Mouse (Mus musculus): Measurements from ENCODE around the gene Prrt4.
"Not testable (repeated sequence)": the region's sequence is repeated elsewhere in the genome, so short reads cannot be mapped to it uniquely, and the experiment has no call there.

The Prrt4 gene

GRCm38 (mm10) chr6:29178888-29179658 is at the start of gene Prrt4:
Prrt4 (minus strand) TSS chr6:29179584.
- DNase-seq = peak; percentile 50

- not testable (repeated sequence) for DNase-seq
Measured at GRCm38 (mm10) chr6:29217717-29218116, 38.3 kb upstream of the Prrt4 start.

- DNase-seq = peak; percentile 89
Measured at GRCm38 (mm10) chr6:29215881-29216501, 36.6 kb upstream of the Prrt4 start, which contains the start of gene Impdh1. Impdh1 (minus strand) TSS chr6:29216364.

GRCm38 (mm10) chr6:29215181-29215580 is 35.8 kb upstream of the Prrt4 start:
- no peak for DNase-seq

GRCm38 (mm10) chr6:29214776-29215175 is 35.4 kb upstream of the Prrt4 start:
- peak; percentile 35 for DNase-seq

- peak; percentile 53 for DNase-seq
Measured at GRCm38 (mm10) chr6:29214245-29214644, 34.9 kb upstream of the Prrt4 start.

- DNase-seq = no peak
Measured at GRCm38 (mm10) chr6:29213436-29213835, 34.1 kb upstream of the Prrt4 start.

- peak; percentile 85 for DNase-seq
Measured at GRCm38 (mm10) chr6:29211806-29212492, 32.6 kb upstream of the Prrt4 start.

GRCm38 (mm10) chr6:29211146-29211545 is 31.8 kb upstream of the Prrt4 start:
- DNase-seq = no peak

GRCm38 (mm10) chr6:29210231-29210936 is 31.0 kb upstream of the Prrt4 start:
- DNase-seq = no peak

GRCm38 (mm10) chr6:29208178-29208577 is 28.8 kb upstream of the Prrt4 start:
- DNase-seq = peak; percentile 63

- no peak for DNase-seq
Measured at GRCm38 (mm10) chr6:29207017-29207416, 27.6 kb upstream of the Prrt4 start.

GRCm38 (mm10) chr6:29206006-29206405 is 26.6 kb upstream of the Prrt4 start:
- DNase-seq = no peak

GRCm38 (mm10) chr6:29204932-29205614 is 25.7 kb upstream of the Prrt4 start:
- DNase-seq = peak; percentile 70

- DNase-seq = no peak
Measured at GRCm38 (mm10) chr6:29203861-29204585, 24.6 kb upstream of the Prrt4 start.

GRCm38 (mm10) chr6:29203096-29203495 is 23.7 kb upstream of the Prrt4 start:
- no peak for DNase-seq

GRCm38 (mm10) chr6:29201988-29202387 is 22.6 kb upstream of the Prrt4 start:
- DNase-seq = no peak

- no peak for DNase-seq
Measured at GRCm38 (mm10) chr6:29201341-29201740, 22.0 kb upstream of the Prrt4 start.

GRCm38 (mm10) chr6:29200496-29200895 is 21.1 kb upstream of the Prrt4 start:
- DNase-seq = no peak

- no peak for DNase-seq
Measured at GRCm38 (mm10) chr6:29199223-29199855, 20.0 kb upstream of the Prrt4 start.
